In genomic region chr9:79617336-79617735, GRCm38 (mm10) we compare ENCODE assay signal across 10 mouse cellular contexts.
A peak's percentile ranks its signal among the peaks of the same experiment; 100 is the strongest.
DNase-seq lines count a peak whose midpoint lies in the region; ATAC-seq and TF ChIP-seq lines count a peak whose summit lies in the region.
"Had no signal": no experiment of that assay in that cellular context is flagged by ENCODE, and none has a peak within 500 bp of the region (broad histone marks: within the 10 kb centered on the region; RNA-seq: fewer than 3 reads in every experiment).

No protein-coding gene starts in this region.

- no peaks in the 10 kb centered on the region for H3K36me3 ChIP-seq in CH12.LX (replicated peaks in 1 of 2; ENCODE audit: control insufficient read depth in 1 of 2, insufficient read depth in 1 of 2, low read length in 1 of 2)
- H3K36me3 ChIP-seq in heart, embryonic 11.5 days (ENCODE audit: control insufficient read depth, insufficient read depth, low read length): no peaks in the 10 kb centered on the region
- no peaks in the 10 kb centered on the region for H3K36me3 ChIP-seq in liver, embryonic 11.5 days (ENCODE audit: control insufficient read depth, insufficient read depth, low read length)

- DNase-seq in adrenal gland, postnatal 10 days: peak; percentile 11
- no peak for DNase-seq in adrenal gland, postnatal 4 days (ENCODE audit: low spot score in 2 of 2)
- DNase-seq in CH12.LX (ENCODE audit: extremely low read depth): peak; percentile 57
- DNase-seq in liver, embryonic 11.5 days (ENCODE audit: low spot score): no peak
- no peak for DNase-seq in thymus, postnatal 14 days
- no peak for DNase-seq in layer of hippocampus, postnatal 14 days (ENCODE audit: low spot score in 2 of 2)
- no peak for DNase-seq in cerebellum, adult 8-10 months

- no peak overlapping the region for H3K4me3 ChIP-seq in CH12.LX (replicated peaks in 1 of 3; ENCODE audit: low read depth in 2 of 3, low read length in 2 of 3, poor library complexity in 1 of 3)
- no peak overlapping the region for H3K4me3 ChIP-seq in heart, embryonic 11.5 days (ENCODE audit: low read depth, low read length)
- no peak overlapping the region for H3K4me3 ChIP-seq in liver, embryonic 11.5 days (ENCODE audit: low read depth, low read length)
- H3K4me3 ChIP-seq: embryonic facial prominence, embryonic 15.5 days; megakaryocyte, embryonic 14.5 days had no signal

- no peak for TF ChIP-seq CTCF in CH12.LX (conservative IDR thresholded peaks at IDR 0.05 in 1 of 2, IDR thresholded peaks at IDR 0.05 in 1 of 2; ENCODE audit: low read depth in 2 of 2, low read length in 2 of 2)

- TF ChIP-seq RAD21 in CH12.LX (IDR thresholded peaks at IDR 0.05; ENCODE audit: low read depth, low read length): no peak

- H3K9me3 ChIP-seq in CH12.LX (replicated peaks; ENCODE audit: low read length): no peaks in the 10 kb centered on the region
- H3K9me3 ChIP-seq in heart, embryonic 11.5 days (replicated peaks; ENCODE audit: control insufficient read depth, low read length): no peaks in the 10 kb centered on the region
- no peaks in the 10 kb centered on the region for H3K9me3 ChIP-seq in liver, embryonic 11.5 days (ENCODE audit: control insufficient read depth, low read length)
- H3K9me3 ChIP-seq: embryonic facial prominence, embryonic 15.5 days; megakaryocyte, embryonic 14.5 days had no signal

- TF ChIP-seq POLR2A in CH12.LX (IDR thresholded peaks at IDR 0.05; ENCODE audit: low read depth, low read length): no peak

- H3K9ac ChIP-seq in CH12.LX (ENCODE audit: insufficient read depth, low read depth): no peak overlapping the region
- H3K9ac ChIP-seq in heart, embryonic 11.5 days (ENCODE audit: low read depth, low read length): no peak overlapping the region
- H3K9ac ChIP-seq in liver, embryonic 11.5 days (ENCODE audit: low read depth, low read length): no peak overlapping the region
- H3K9ac ChIP-seq: embryonic facial prominence, embryonic 15.5 days had no signal

- in situ Hi-C loops in CH12.LX (cut with MboI; ENCODE audit: low pct_ligation_motif_present, low pct_unique_long_range_greater_than_20kb, low sequenced_read_pairs): no loop called here

- dilution Hi-C loops in CH12.LX (cut with MboI; ENCODE audit: extremely low pct_ligation_motif_present, extremely low pct_unique_long_range_greater_than_20kb, low sequenced_read_pairs): no loop called here

- H3K27me3 ChIP-seq in CH12.LX (replicated peaks): no peaks in the 10 kb centered on the region
- no peaks in the 10 kb centered on the region for H3K27me3 ChIP-seq in heart, embryonic 11.5 days (ENCODE audit: control insufficient read depth, insufficient read depth, low read length)
- H3K27me3 ChIP-seq in liver, embryonic 11.5 days (replicated peaks; ENCODE audit: control insufficient read depth, insufficient read depth, low read length): no peaks in the 10 kb centered on the region
- H3K27me3 ChIP-seq: embryonic facial prominence, embryonic 15.5 days; megakaryocyte, embryonic 14.5 days had no signal

- no peaks in the 10 kb centered on the region for H3K79me2 ChIP-seq in CH12.LX (replicated peaks; ENCODE audit: control insufficient read depth, extremely low read depth, insufficient read depth, poor library complexity, severe bottlenecking)

- TF ChIP-seq EP300 in CH12.LX (IDR thresholded peaks at IDR 0.05; ENCODE audit: low read length): no peak

- no peak overlapping the region for H3K4me2 ChIP-seq in CH12.LX (ENCODE audit: insufficient read depth, low read depth, poor library complexity, severe bottlenecking)
- no peak overlapping the region for H3K4me2 ChIP-seq in heart, embryonic 11.5 days
- no peak overlapping the region for H3K4me2 ChIP-seq in liver, embryonic 11.5 days
- H3K4me2 ChIP-seq: embryonic facial prominence, embryonic 15.5 days had no signal

- ATAC-seq in heart, embryonic 11.5 days (replicated peaks; ENCODE audit: insufficient number of reproducible peaks, low FRiP score, low TSS enrichment): peak; percentile 90
- ATAC-seq in liver, embryonic 11.5 days (replicated peaks; ENCODE audit: low FRiP score): peak; percentile 41; the same call in 1 of the 2 replicates

- 4% methylated on average over 3 of the region's 3 CpGs for WGBS in heart, embryonic 11.5 days (ENCODE audit: insufficient replicate concordance)
- 18% methylated on average over 3 of the region's 3 CpGs for WGBS in liver, embryonic 11.5 days

- no peak overlapping the region for H3K27ac ChIP-seq in CH12.LX (ENCODE audit: insufficient read depth, low read depth)
- peak overlapping the region; percentile 71 for H3K27ac ChIP-seq in heart, embryonic 11.5 days (ENCODE audit: low read depth, low read length)
- no peak overlapping the region for H3K27ac ChIP-seq in liver, embryonic 11.5 days (ENCODE audit: low read depth, low read length)
- H3K27ac ChIP-seq: embryonic facial prominence, embryonic 15.5 days had no signal

- peaks cover 0 to 9% of the 10 kb centered on the region in 2 experiments; a peak in 2 of 4 replicates for H3K4me1 ChIP-seq in CH12.LX (ENCODE audit: control insufficient read depth in 1 of 2, insufficient read depth in 2 of 2)
- H3K4me1 ChIP-seq in heart, embryonic 11.5 days (ENCODE audit: control insufficient read depth, insufficient read depth, low read length): peaks cover 13% of the 10 kb centered on the region
- no peaks in the 10 kb centered on the region for H3K4me1 ChIP-seq in liver, embryonic 11.5 days (replicated peaks; ENCODE audit: control insufficient read depth, insufficient read depth, low read length)
- H3K4me1 ChIP-seq: embryonic facial prominence, embryonic 15.5 days; megakaryocyte, embryonic 14.5 days had no signal

TF ChIP-seq in CH12.LX, 34 proteins besides CTCF, POLR2A, EP300 and RAD21:
- TF ChIP-seq BHLHE40 (IDR thresholded peaks at IDR 0.05; ENCODE audit: low read depth, low read length) (peak; percentile 42; the same call in 1 of the 2 replicates), TCF12 (IDR thresholded peaks at IDR 0.05; ENCODE audit: low read depth, low read length) (no peak), ZC3H11A (IDR thresholded peaks at IDR 0.05; ENCODE audit: low read depth, low read length) (no peak), USF1 (IDR thresholded peaks at IDR 0.05; ENCODE audit: low read depth, low read length) (peak; percentile 35)

Comparison
In these comparisons a context has a peak if more than half of its experiments do, and no peak if none do; other contexts are left out.
1. DNase-seq: peak in adrenal gland, postnatal 10 days (single experiment) and CH12.LX (single experiment); none in adrenal gland, postnatal 4 days (0 of 2), liver, embryonic 11.5 days (single experiment), thymus, postnatal 14 days (single experiment), layer of hippocampus, postnatal 14 days (0 of 2) and cerebellum, adult 8-10 months (single experiment).